Mouse (Mus musculus) kidney, adult 2 months (tissue): ENCODE measurements around the gene Igfbp2. TPM values are rescaled to one million over a fixed set of nuclear protein-coding genes. Genes with fewer than 3 reads are reported as not detected.

Experiments
- DNase-seq: peaks from one replicate; pipeline ENCODE4 v3.0.0; 2021
- H3K27ac ChIP-seq: fragments of 200-500 bp; 2 replicates; pipeline ENCODE4 v1.5.1; 2012; ENCODE audit warnings: low read depth, low read length, control low read depth, inconsistent platforms; ENCODE audit not compliant: insufficient read depth
- H3K27me3 ChIP-seq: fragments of 200-500 bp; replicated peaks from 2 replicates; pipeline ENCODE4 v1.6.1; 2012; ENCODE audit warnings: mild to moderate bottlenecking, moderate library complexity, low read length, inconsistent platforms; ENCODE audit not compliant: control insufficient read depth, insufficient read depth
- H3K36me3 ChIP-seq: fragments of 200-500 bp; 2 replicates; pipeline ENCODE4 v1.6.1; 2012; ENCODE audit warnings: mild to moderate bottlenecking, moderate library complexity, low read length, inconsistent platforms; ENCODE audit not compliant: control insufficient read depth, insufficient read depth
- H3K4me1 ChIP-seq: fragments of 200-500 bp; 2 replicates; pipeline ENCODE4 v1.6.1; 2011; ENCODE audit warnings: low read length; ENCODE audit not compliant: control insufficient read depth, insufficient read depth
- H3K4me3 ChIP-seq: fragments of 200-500 bp; 2 replicates; pipeline ENCODE4 v1.5.1; 2011; ENCODE audit warnings: mild to moderate bottlenecking, low read depth, low read length, control low read depth; ENCODE audit not compliant: insufficient read depth
- CTCF ChIP-seq: fragments of 200-500 bp; conservative IDR thresholded peaks from 2 replicates; pipeline ENCODE4 v1.5.1; 2011; ENCODE audit warnings: low read depth, mild to moderate bottlenecking, control low read depth, low read length, moderate library complexity, mixed read lengths; ENCODE audit not compliant: insufficient read depth, insufficient read length
- POLR2A ChIP-seq: fragments of 200-500 bp; IDR thresholded peaks from one replicate; pipeline ENCODE4 v1.6.1; 2011; ENCODE audit warnings: low read depth, low read length, control low read depth
- WGBS: fragments of 180-500 bp; shearing (Covaris S2); methylation state at CpG from one replicate; pipeline ENCODE4 v1.1.7; 2018; 5-methylcytosine and 5-hydroxymethylcytosine counted together
- polyA plus RNA-seq: library from polyadenylated mRNA; depleted of rRNA; stranded (reverse); fragments of >200 nt; gene quantifications from 2 replicates; pipeline ENCODE4 v1.2.3, GENCODE M21; 2012; rRNA removed

Gene Igfbp2
- polyA plus RNA-seq: 12.6 and 13.5 TPM in 2 replicates

GRCm38 (mm10) chr1:72823751-72824706 is at the start of gene Igfbp2:
Gene Igfbp2, plus strand, starts transcription at chr1:72824503.
- Histone ChIP-seq H3K4me3 (peak within 1 kb of the TSS; percentile 32), H3K4me1 (0 out of 2 replicates have a peak, but pooled peaks cover 5% of the 10 kb centered on the region), H3K36me3 (no peaks in the 10 kb centered on the region), H3K27me3 (peaks cover 3% of the 10 kb centered on the region; the same call in 1 of the 2 replicates), H3K27ac (no peak within 1 kb of the TSS)
- peak; percentile 31 for DNase-seq
- no peak for TF ChIP-seq CTCF
- TF ChIP-seq POLR2A: no peak
- 6% methylated on average over 51 of the region's 58 CpGs for WGBS

GRCm38 (mm10) chr1:72778789-72779188 is 45.5 kb upstream of the Igfbp2 start:
- no peaks in the 10 kb centered on the region for H3K4me1 ChIP-seq
- DNase-seq: peak; percentile 38
- H3K4me3 ChIP-seq: no peak overlapping the region
- TF ChIP-seq POLR2A: no peak
- TF ChIP-seq CTCF: no peak
- no peaks in the 10 kb centered on the region for H3K36me3 ChIP-seq
- H3K27me3 ChIP-seq: no peaks in the 10 kb centered on the region
- H3K27ac ChIP-seq: no peak overlapping the region
- WGBS: 38% methylated on average over 6 of the region's 6 CpGs

DNA sequence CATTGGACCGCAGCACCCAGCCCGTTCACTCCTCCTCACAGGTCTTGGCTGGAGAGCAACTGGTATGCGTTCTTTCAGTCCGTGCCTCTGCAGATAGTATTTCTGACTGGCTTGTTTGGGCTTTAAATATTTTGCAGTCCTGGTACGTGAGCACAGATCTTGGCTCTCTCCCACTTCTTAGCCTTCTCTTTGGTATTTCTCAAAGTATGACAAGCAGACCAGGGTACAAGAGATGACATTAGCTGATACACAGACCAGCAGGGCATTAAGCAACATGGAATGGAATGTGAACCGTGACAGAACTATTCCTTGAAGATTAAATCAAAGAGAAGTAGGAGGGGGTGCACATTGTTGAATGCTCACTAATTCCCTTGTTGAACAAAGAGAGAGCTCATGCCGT is 43.6 kb upstream of the Igfbp2 start:
- no peaks in the 10 kb centered on the region for H3K4me1 ChIP-seq
- no peaks in the 10 kb centered on the region for H3K36me3 ChIP-seq
- WGBS: 27% methylated on average over 7 of the region's 7 CpGs
- H3K27ac ChIP-seq: no peak overlapping the region
- peak; percentile 19 for DNase-seq
- H3K27me3 ChIP-seq: no peaks in the 10 kb centered on the region
- TF ChIP-seq CTCF: no peak
- TF ChIP-seq POLR2A: no peak
- H3K4me3 ChIP-seq: no peak overlapping the region

GRCm38 (mm10) chr1:72783341-72783740 is 41.0 kb upstream of the Igfbp2 start:
- H3K27me3 ChIP-seq: no peaks in the 10 kb centered on the region

DNA sequence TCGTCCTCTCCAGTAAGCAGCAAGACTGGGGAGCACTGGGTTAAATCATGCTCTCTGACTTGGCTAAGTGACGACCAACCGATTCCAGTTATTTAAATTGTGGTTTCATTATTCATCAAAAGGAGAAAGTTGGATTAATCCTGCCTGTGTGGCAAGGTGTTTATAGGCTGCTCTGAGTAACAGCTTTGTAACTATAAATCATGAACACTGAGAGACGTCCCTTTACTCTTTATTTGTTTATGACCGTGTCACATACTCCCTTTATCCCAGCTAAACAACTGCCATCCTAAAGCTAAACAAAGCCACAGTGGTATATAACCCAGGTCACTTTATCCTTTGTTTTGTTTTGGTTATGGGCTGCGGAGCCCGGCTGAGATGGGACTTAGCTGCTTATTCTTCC is 40.3 kb upstream of the Igfbp2 start:
- no peaks in the 10 kb centered on the region for H3K4me1 ChIP-seq
- TF ChIP-seq POLR2A: no peak
- TF ChIP-seq CTCF: no peak
- no peaks in the 10 kb centered on the region for H3K36me3 ChIP-seq
- WGBS: 30% methylated on average over 7 of the region's 7 CpGs
- H3K27ac ChIP-seq: no peak overlapping the region
- H3K27me3 ChIP-seq: no peaks in the 10 kb centered on the region
- no peak overlapping the region for H3K4me3 ChIP-seq
- DNase-seq: no peak

More at GRCm38 (mm10) chr1:72783341-72783740, 41.0 kb upstream of the Igfbp2 start:
- Histone ChIP-seq H3K36me3 (no peaks in the 10 kb centered on the region), H3K4me1 (no peaks in the 10 kb centered on the region), H3K27ac (no peak overlapping the region), H3K4me3 (no peak overlapping the region)
- TF ChIP-seq CTCF (no peak), POLR2A (no peak)
- 59% methylated on average over 2 of the region's 2 CpGs for WGBS
- DNase-seq: no peak

DNA sequence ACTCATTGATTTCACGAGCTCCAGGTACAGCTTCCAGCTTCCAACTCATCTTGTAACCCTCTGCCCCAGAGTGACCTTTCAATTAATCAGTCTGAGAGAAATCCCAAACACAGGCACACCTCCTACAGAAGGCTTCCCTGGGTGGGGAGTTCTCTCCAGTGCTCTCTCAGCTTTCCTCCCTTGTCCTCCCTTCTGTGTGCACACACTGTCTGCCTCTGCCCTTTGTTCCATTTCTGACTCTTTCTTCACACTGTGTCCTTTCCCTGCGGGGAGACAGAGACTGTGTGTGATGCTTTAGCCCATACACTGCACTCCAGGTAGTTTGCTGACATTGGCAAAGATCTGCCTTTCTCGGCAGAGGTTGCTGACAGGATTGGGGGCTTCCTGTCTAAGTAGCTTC is 33.6 kb upstream of the Igfbp2 start:
- WGBS: 28% methylated on average over 3 of the region's 3 CpGs
- H3K36me3 ChIP-seq: no peaks in the 10 kb centered on the region
- no peaks in the 10 kb centered on the region for H3K27me3 ChIP-seq
- H3K4me3 ChIP-seq: no peak overlapping the region
- TF ChIP-seq POLR2A: no peak
- no peak for TF ChIP-seq CTCF
- H3K27ac ChIP-seq: no peak overlapping the region
- DNase-seq: no peak
- no peaks in the 10 kb centered on the region for H3K4me1 ChIP-seq

DNA sequence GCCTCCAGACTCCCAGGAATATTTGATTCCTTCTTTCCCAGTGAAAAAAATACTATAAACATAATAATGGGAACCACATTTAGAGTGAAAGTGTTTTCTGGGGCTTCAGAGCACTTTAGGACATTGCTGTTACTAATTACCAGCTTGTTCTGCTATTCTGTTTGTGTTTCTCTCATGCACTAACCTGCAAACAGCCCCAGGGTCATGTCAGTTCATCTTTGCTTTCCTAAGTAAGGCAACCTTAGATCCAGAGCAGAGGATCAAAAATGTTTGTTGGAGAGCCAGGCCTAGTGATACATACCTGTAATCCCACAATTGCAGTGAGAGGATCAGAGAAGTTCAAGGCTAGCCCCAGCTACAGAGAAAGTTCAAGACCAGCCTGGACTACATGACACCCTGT is 32.6 kb upstream of the Igfbp2 start:
- no peak overlapping the region for H3K27ac ChIP-seq
- no peak overlapping the region for H3K4me3 ChIP-seq
- H3K36me3 ChIP-seq: no peaks in the 10 kb centered on the region
- no peaks in the 10 kb centered on the region for H3K27me3 ChIP-seq
- H3K4me1 ChIP-seq: no peaks in the 10 kb centered on the region
- TF ChIP-seq CTCF: no peak
- TF ChIP-seq POLR2A: no peak
- no peak for DNase-seq
